Mouse (Mus musculus): ENCODE measurements at regions not wholly inside any gene's neighbourhood (a gene's known extent, or its start where the extent isn't known, plus 50 kb on each side); places are given as distances from the start of the nearest gene placed in this dataset.

- DNase-seq (ENCODE audit: extremely low spot score in 1 of 2, low spot score in 1 of 2) = no peak
Measured at GRCm38 (mm10) chr12:25313212-25313611, 216.3 kb upstream of the Id2 start.

- DNase-seq (ENCODE audit: extremely low spot score in 1 of 2, low spot score in 1 of 2) = no peak
Measured at GRCm38 (mm10) chr12:25312390-25312789, 215.4 kb upstream of the Id2 start.

GRCm38 (mm10) chr12:25311728-25312127 lies 214.8 kb upstream of the Id2 start:
- no peak for DNase-seq (ENCODE audit: extremely low spot score in 1 of 2, low spot score in 1 of 2)

GRCm38 (mm10) chr12:25310293-25310946 lies 213.5 kb upstream of the Id2 start:
- DNase-seq (ENCODE audit: extremely low spot score in 1 of 2, low spot score in 1 of 2) = no peak

GRCm38 (mm10) chr12:25309234-25309633 lies 212.3 kb upstream of the Id2 start:
- DNase-seq (ENCODE audit: extremely low spot score in 1 of 2, low spot score in 1 of 2) = no peak

- DNase-seq (ENCODE audit: extremely low spot score in 1 of 2, low spot score in 1 of 2) = no peak
Measured at GRCm38 (mm10) chr12:25305764-25306653, 209.1 kb upstream of the Id2 start.

- DNase-seq (ENCODE audit: extremely low spot score in 1 of 2, low spot score in 1 of 2) = no peak
Measured at GRCm38 (mm10) chr12:25304820-25305511, 208.0 kb upstream of the Id2 start.

- DNase-seq (ENCODE audit: extremely low spot score in 1 of 2, low spot score in 1 of 2) = no peak
Measured at GRCm38 (mm10) chr12:25303500-25304050, 206.6 kb upstream of the Id2 start.

- DNase-seq (ENCODE audit: extremely low spot score in 1 of 2, low spot score in 1 of 2) = no peak
Measured at GRCm38 (mm10) chr12:25300804-25301390, 204.0 kb upstream of the Id2 start.

- no peak for DNase-seq (ENCODE audit: extremely low spot score in 1 of 2, low spot score in 1 of 2)
Measured at GRCm38 (mm10) chr12:25299603-25300471, 202.9 kb upstream of the Id2 start.

- no peak for DNase-seq (ENCODE audit: extremely low spot score in 1 of 2, low spot score in 1 of 2)
Measured at GRCm38 (mm10) chr12:25298766-25299165, 201.8 kb upstream of the Id2 start.

- no peak for DNase-seq (ENCODE audit: extremely low spot score in 1 of 2, low spot score in 1 of 2)
Measured at GRCm38 (mm10) chr12:25297960-25298359, 201.0 kb upstream of the Id2 start.

GRCm38 (mm10) chr12:25296648-25297047 lies 199.7 kb upstream of the Id2 start:
- DNase-seq (ENCODE audit: extremely low spot score in 1 of 2, low spot score in 1 of 2) = no peak

- DNase-seq (ENCODE audit: extremely low spot score in 1 of 2, low spot score in 1 of 2) = no peak
Measured at GRCm38 (mm10) chr12:25294179-25295025, 197.5 kb upstream of the Id2 start.

- DNase-seq (ENCODE audit: extremely low spot score in 1 of 2, low spot score in 1 of 2) = no peak
Measured at GRCm38 (mm10) chr12:25293470-25294178, 196.7 kb upstream of the Id2 start.

- no peak for DNase-seq (ENCODE audit: extremely low spot score in 1 of 2, low spot score in 1 of 2)
Measured at GRCm38 (mm10) chr12:25289381-25289780, 192.4 kb upstream of the Id2 start.

GRCm38 (mm10) chr12:25283808-25284207 lies 186.9 kb upstream of the Id2 start:
- DNase-seq (ENCODE audit: extremely low spot score in 1 of 2, low spot score in 1 of 2) = no peak

GRCm38 (mm10) chr12:25281438-25281837 lies 184.5 kb upstream of the Id2 start:
- no peak for DNase-seq (ENCODE audit: extremely low spot score in 1 of 2, low spot score in 1 of 2)
